Mouse (Mus musculus): Measurements from ENCODE around the gene Pde9a. TPM values are rescaled to one million over a fixed set of nuclear protein-coding genes. Genes with fewer than 3 reads are reported as not detected.

Pde9a gene
- polyA plus RNA-seq, 1 experiment from 2014 or later, result 34.9 TPM

DNA sequence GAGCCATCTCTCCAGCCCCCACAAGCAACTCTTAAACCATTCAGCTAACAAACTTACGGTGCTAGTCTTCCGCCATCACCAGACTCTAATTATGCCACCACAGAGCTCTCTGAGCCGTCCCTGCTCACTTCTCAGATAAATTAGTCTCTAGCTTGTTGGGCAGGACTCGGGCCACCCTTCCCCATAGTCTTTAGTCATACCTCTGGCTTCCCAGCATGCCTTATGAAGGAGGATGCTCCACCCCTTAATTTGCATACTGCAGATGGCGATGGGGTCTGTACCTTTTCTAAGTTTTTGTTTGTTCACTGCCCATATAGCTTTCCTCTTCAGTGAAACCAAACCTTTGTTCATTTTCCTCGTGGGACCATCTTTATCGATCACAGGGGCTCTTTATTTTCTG is 92.6 kb downstream of the Pde9a start:
- Histone ChIP-seq H3K27me3 (ENCODE audit: insufficient read depth, low read length) (no peaks in the 10 kb centered on the region), H3K4me2 (replicated peaks; ENCODE audit: low read depth, low read length) (no peak overlapping the region), H3K27ac (ENCODE audit: low read length) (no peak overlapping the region), H3K9ac (replicated peaks; ENCODE audit: low read length) (no peak overlapping the region), H3K4me1 (ENCODE audit: insufficient read depth, low read length) (no peaks in the 10 kb centered on the region; the same call in 1 of the 2 replicates), H3K36me3 (ENCODE audit: insufficient read depth, low read length) (no peaks in the 10 kb centered on the region), H3K9me3 (ENCODE audit: low read length) (no peaks in the 10 kb centered on the region), H3K4me3 (ENCODE audit: low read length) (no peak overlapping the region)
- 81% methylated on average over 7 of the region's 7 CpGs for WGBS
- ATAC-seq (ENCODE audit: low FRiP score, low TSS enrichment), result no peak

DNA sequence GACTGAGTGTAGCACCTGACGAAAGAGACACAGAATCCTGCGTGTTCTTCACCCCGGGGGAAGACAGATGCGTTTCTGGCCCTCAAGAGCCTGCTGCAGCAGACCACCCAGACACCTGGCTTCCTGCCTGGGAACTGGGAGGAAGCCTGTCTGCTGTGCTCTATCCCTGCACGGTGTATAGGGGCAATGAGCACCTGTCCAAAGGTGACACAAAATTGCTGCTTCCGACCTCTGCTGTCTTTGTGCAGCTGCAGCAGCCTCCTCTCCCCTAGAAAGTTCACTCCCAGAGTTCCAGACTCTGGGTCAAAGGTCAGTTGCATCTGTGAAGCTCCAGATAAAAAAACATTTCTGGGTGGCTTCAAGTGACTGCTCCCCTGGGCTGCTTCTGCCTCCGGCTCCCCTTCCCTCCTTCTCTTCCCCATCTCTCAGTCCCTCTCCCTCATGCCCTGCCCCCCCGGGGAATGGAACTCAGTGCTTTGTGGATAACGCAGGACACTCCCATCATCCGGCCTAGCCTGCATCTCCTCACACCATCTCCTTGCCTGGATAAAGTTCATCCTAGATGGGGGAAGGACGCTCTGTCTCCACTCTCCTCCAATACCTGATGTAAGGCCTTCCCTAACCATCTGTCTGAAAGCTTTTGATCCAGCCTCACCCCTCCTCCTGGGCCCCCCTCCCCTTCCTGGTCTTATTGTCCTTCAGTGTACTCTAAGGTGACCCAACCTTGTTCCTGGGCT is 93.3 kb downstream of the Pde9a start:
- H3K4me3 ChIP-seq (ENCODE audit: low read length), result no peak overlapping the region
- no peaks in the 10 kb centered on the region; the same call in 1 of the 2 replicates for H3K4me1 ChIP-seq (ENCODE audit: insufficient read depth, low read length)
- 45% methylated on average over 11 of the region's 11 CpGs for WGBS
- H3K27ac ChIP-seq (ENCODE audit: low read length), result no peak overlapping the region
- no peaks in the 10 kb centered on the region for H3K27me3 ChIP-seq (ENCODE audit: insufficient read depth, low read length)
- no peaks in the 10 kb centered on the region for H3K9me3 ChIP-seq (ENCODE audit: low read length)
- ATAC-seq (ENCODE audit: low FRiP score, low TSS enrichment), result no peak
- H3K36me3 ChIP-seq (ENCODE audit: insufficient read depth, low read length), result no peaks in the 10 kb centered on the region
- H3K9ac ChIP-seq (replicated peaks; ENCODE audit: low read length), result no peak overlapping the region
- no peak overlapping the region for H3K4me2 ChIP-seq (replicated peaks; ENCODE audit: low read depth, low read length)

DNA sequence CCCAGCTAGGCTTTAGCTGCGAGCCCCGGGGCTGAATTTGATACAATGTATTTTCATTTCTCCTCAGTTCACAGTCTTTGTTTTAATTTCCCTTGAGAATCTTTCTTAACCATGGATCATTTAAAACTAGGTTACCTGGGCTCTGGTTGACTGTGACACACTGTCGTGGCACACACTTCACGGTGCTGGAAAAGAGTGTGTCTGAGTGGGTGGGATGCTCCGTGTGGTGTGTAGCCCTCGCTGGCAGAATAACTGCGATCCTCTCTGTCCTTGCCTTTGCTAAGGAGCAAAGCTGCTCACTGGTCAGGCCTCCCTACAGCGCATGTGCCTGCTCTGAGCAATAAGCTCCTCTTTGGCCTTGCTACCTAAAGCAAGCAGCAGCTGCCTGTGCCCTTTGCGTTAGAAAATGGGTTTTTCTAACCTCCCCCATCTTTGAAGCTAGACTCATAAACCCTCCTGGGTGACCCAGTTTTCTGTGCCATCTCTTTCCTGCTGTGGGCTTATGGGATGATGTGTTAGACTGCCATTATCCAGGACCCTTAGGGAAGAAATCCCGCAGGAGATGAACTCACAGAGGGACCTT is 100.7 kb downstream of the Pde9a start:
- H3K4me3 ChIP-seq (ENCODE audit: low read length), result no peak overlapping the region
- no peak for ATAC-seq (ENCODE audit: low FRiP score, low TSS enrichment)
- no peak overlapping the region for H3K4me2 ChIP-seq (replicated peaks; ENCODE audit: low read depth, low read length)
- peaks cover 3% of the 10 kb centered on the region; the same call in 1 of the 2 replicates for H3K4me1 ChIP-seq (ENCODE audit: insufficient read depth, low read length)
- H3K27me3 ChIP-seq (ENCODE audit: insufficient read depth, low read length), result no peaks in the 10 kb centered on the region
- H3K36me3 ChIP-seq (ENCODE audit: insufficient read depth, low read length), result no peaks in the 10 kb centered on the region
- H3K27ac ChIP-seq (ENCODE audit: low read length), result no peak overlapping the region
- 68% methylated on average over 10 of the region's 10 CpGs for WGBS
- no peak overlapping the region for H3K9ac ChIP-seq (replicated peaks; ENCODE audit: low read length)
- H3K9me3 ChIP-seq (ENCODE audit: low read length), result no peaks in the 10 kb centered on the region

DNA sequence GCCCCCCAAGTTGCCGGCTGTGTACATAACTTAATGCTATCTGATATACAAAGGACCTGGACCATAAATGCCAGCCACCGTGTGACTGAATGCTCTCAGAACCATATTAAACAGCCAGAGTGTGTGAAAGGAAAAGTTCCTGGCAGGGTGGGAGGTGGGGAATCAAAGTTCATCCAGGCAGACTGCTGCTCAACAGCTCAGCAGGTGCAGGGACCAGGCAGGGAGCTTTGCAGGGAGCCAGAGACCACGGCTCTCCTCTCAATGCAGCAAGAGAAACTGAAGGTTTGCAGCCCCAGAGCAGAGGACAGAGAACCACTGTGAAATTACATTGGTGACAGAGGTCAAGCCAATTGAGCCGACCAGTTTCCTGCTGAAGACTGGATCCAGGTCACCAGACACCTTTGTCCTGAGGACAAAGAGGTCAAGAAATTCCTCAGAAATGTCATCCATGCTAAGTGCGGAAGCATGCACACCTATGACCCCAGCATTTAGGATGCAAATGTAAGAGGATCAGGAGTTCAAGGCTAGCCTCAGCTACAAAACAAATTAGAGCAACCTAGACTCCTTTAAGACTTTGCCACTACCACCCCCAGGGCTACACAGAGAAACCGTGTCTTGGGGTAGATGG is 101.5 kb downstream of the Pde9a start:
- Histone ChIP-seq H3K4me2 (replicated peaks; ENCODE audit: low read depth, low read length) (no peak overlapping the region), H3K27me3 (ENCODE audit: insufficient read depth, low read length) (no peaks in the 10 kb centered on the region), H3K9me3 (ENCODE audit: low read length) (no peaks in the 10 kb centered on the region), H3K9ac (replicated peaks; ENCODE audit: low read length) (no peak overlapping the region), H3K36me3 (ENCODE audit: insufficient read depth, low read length) (no peaks in the 10 kb centered on the region), H3K4me3 (ENCODE audit: low read length) (no peak overlapping the region), H3K4me1 (ENCODE audit: insufficient read depth, low read length) (peaks cover 3% of the 10 kb centered on the region; the same call in 1 of the 2 replicates), H3K27ac (ENCODE audit: low read length) (no peak overlapping the region)
- ATAC-seq (ENCODE audit: low FRiP score, low TSS enrichment), result 0 out of 2 replicates have a peak, but pooled peaks have one; percentile 31
- WGBS, result 29% methylated on average over 6 of the region's 6 CpGs

DNA sequence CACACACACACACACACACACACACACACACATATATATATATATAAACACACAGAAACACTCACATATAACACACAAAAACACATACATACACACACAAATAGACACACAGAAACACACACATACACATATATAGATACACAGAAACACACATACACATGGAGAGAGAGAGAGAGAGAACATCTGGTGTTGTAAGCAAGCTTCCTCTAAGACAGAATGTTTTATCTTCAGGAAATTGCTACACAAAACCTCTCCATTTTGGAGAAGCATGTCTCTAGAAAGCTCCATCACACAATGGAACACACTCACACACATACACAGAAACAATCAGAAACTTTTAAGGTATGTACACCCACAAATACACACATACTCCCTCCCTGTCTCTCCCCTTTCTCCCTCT is 105.3 kb downstream of the Pde9a start:
- Histone ChIP-seq H3K27ac (ENCODE audit: low read length) (no peak overlapping the region), H3K27me3 (ENCODE audit: insufficient read depth, low read length) (no peaks in the 10 kb centered on the region), H3K9me3 (ENCODE audit: low read length) (no peaks in the 10 kb centered on the region), H3K4me1 (ENCODE audit: insufficient read depth, low read length) (0 out of 2 replicates have a peak, but pooled peaks cover 3% of the 10 kb centered on the region), H3K4me3 (ENCODE audit: low read length) (no peak overlapping the region), H3K9ac (replicated peaks; ENCODE audit: low read length) (no peak overlapping the region), H3K4me2 (replicated peaks; ENCODE audit: low read depth, low read length) (no peak overlapping the region), H3K36me3 (ENCODE audit: insufficient read depth, low read length) (peaks cover 16% of the 10 kb centered on the region)
- no peak for ATAC-seq (ENCODE audit: low FRiP score, low TSS enrichment)

DNA sequence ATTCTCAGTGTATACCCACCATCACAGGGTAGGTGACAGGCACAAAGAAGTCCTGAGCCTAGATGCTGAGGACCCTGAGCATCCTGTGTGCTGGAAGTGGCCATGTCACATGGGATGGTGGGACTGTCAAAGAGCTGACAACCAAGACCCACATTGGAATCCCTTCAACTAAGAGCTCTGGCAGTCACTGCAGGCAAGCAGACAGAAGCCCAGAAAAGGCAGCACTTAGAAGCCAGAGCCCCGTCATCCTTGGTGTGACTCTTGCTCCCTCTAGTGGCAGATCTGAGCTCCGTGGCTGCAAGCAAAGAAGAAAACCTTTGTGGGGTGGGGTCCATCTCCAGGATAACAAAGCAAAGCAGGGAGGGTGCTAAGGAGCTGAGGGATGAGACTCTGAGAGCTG is 106.4 kb downstream of the Pde9a start:
- no peak overlapping the region for H3K27ac ChIP-seq (ENCODE audit: low read length)
- no peak overlapping the region for H3K4me2 ChIP-seq (replicated peaks; ENCODE audit: low read depth, low read length)
- peaks cover 23% of the 10 kb centered on the region for H3K36me3 ChIP-seq (ENCODE audit: insufficient read depth, low read length)
- H3K4me3 ChIP-seq (ENCODE audit: low read length), result no peak overlapping the region
- H3K4me1 ChIP-seq (ENCODE audit: insufficient read depth, low read length), result no peaks in the 10 kb centered on the region
- no peaks in the 10 kb centered on the region for H3K9me3 ChIP-seq (ENCODE audit: low read length)
- H3K27me3 ChIP-seq (ENCODE audit: insufficient read depth, low read length), result no peaks in the 10 kb centered on the region
- peak; percentile 39; the same call in 1 of the 2 replicates for ATAC-seq (ENCODE audit: low FRiP score, low TSS enrichment)
- no peak overlapping the region for H3K9ac ChIP-seq (replicated peaks; ENCODE audit: low read length)
- 0% methylated on average over 2 of the region's 2 CpGs for WGBS

DNA sequence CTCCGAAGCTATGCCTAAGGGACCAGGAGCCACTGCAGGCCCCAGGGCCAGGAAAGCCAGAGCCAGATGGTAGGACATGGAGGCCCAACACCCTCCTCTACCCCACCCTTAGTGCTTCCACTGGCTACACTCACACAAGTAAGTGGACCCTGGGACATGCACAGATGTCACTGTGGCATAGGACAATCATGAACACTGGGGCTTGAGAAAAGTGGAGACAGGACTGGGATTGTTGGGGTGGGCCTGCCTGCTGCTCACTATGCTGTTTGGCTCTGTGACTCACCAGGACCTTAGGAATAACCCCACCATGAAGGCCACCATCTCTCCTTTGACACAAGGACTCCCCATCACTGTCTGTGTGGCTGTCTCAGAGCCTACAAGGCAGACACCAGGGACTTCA is 109.0 kb downstream of the Pde9a start:
- no peak overlapping the region for H3K4me3 ChIP-seq (ENCODE audit: low read length)
- H3K9ac ChIP-seq (replicated peaks; ENCODE audit: low read length), result no peak overlapping the region
- H3K36me3 ChIP-seq (ENCODE audit: insufficient read depth, low read length), result peaks cover 48% of the 10 kb centered on the region
- H3K9me3 ChIP-seq (ENCODE audit: low read length), result no peaks in the 10 kb centered on the region
- H3K27ac ChIP-seq (ENCODE audit: low read length), result no peak overlapping the region
- no peak for ATAC-seq (ENCODE audit: low FRiP score, low TSS enrichment)
- WGBS, result 83% methylated on average over 1 of the region's 1 CpGs
- H3K4me1 ChIP-seq (ENCODE audit: insufficient read depth, low read length), result no peaks in the 10 kb centered on the region
- H3K4me2 ChIP-seq (replicated peaks; ENCODE audit: low read depth, low read length), result no peak overlapping the region
- no peaks in the 10 kb centered on the region for H3K27me3 ChIP-seq (ENCODE audit: insufficient read depth, low read length)

DNA sequence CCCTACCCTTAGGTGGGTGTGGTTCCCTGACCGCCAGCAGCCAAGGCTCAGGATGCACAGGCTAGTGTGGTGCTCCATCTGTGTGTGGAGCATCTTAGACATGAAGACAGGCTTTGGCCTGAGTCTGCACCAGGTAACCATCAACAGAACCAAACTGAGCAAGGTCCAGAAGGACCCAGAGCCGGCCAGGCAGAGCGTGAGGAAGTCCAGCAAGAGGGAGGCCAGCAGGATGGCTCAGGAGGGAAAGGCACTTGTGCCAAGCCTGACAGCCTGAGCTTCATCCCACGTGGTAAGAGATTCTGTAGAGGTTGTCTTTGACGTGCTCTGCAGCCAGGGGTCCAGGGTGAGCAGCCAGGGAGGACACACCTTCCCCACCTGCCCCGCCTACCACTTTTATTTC is 111.7 kb downstream of the Pde9a start:
- 82% methylated on average over 6 of the region's 6 CpGs for WGBS
- no peak overlapping the region for H3K4me3 ChIP-seq (ENCODE audit: low read length)
- H3K36me3 ChIP-seq (ENCODE audit: insufficient read depth, low read length), result peaks cover 70% of the 10 kb centered on the region
- no peaks in the 10 kb centered on the region for H3K9me3 ChIP-seq (ENCODE audit: low read length)
- no peak overlapping the region for H3K9ac ChIP-seq (replicated peaks; ENCODE audit: low read length)
- no peaks in the 10 kb centered on the region for H3K4me1 ChIP-seq (ENCODE audit: insufficient read depth, low read length)
- no peak for ATAC-seq (ENCODE audit: low FRiP score, low TSS enrichment)
- no peak overlapping the region for H3K4me2 ChIP-seq (replicated peaks; ENCODE audit: low read depth, low read length)
- no peak overlapping the region for H3K27ac ChIP-seq (ENCODE audit: low read length)
- no peaks in the 10 kb centered on the region for H3K27me3 ChIP-seq (ENCODE audit: insufficient read depth, low read length)

DNA sequence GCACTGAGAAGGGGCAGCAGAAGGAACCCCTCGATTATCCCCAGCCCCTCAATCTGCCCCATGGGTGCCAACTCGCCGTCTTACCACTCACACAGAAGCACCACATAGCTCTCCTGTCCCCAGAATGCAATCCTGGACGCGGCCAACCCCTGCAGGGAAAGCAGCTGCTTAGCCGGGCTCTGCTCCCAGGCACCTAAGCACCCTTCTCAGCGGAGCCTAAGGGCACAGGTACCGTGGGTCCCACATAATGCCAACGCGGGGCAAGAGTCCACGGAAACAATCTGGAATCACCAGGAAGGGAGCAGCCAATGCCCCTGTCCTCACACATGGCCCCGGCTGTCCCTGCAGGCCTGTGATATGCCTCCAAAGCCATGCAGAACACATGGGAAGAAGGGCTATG is 113.7 kb downstream of the Pde9a start:
- Histone ChIP-seq H3K9me3 (ENCODE audit: low read length) (no peaks in the 10 kb centered on the region), H3K27ac (ENCODE audit: low read length) (no peak overlapping the region), H3K4me1 (ENCODE audit: insufficient read depth, low read length) (peaks cover 9% of the 10 kb centered on the region), H3K36me3 (ENCODE audit: insufficient read depth, low read length) (peaks cover 89% of the 10 kb centered on the region), H3K9ac (replicated peaks; ENCODE audit: low read length) (no peak overlapping the region), H3K4me3 (ENCODE audit: low read length) (no peak overlapping the region), H3K27me3 (ENCODE audit: insufficient read depth, low read length) (no peaks in the 10 kb centered on the region), H3K4me2 (replicated peaks; ENCODE audit: low read depth, low read length) (no peak overlapping the region)
- 94% methylated on average over 12 of the region's 12 CpGs for WGBS
- ATAC-seq (ENCODE audit: low FRiP score, low TSS enrichment), result no peak

DNA sequence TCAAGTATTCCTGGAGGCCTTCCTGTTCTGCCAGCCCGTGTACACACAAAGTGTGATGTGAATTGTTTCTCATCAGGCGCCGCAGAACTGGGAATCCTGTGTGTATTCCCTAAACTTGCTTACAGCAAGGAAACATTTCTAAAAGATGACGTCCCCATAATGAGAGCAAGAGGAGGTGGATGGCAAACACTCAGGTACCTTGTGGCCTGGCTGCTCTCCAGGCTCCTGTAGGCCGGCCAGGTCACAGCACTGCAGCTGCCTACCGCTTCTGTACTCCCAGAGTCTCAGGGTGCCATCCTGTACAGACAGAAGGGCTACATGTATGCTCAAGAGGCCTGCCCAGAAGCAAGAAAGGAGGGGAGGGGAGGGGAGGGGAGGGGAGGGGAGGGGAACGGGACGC is 114.4 kb downstream of the Pde9a start:
- peaks cover 16% of the 10 kb centered on the region for H3K4me1 ChIP-seq (ENCODE audit: insufficient read depth, low read length)
- H3K4me3 ChIP-seq (ENCODE audit: low read length), result no peak overlapping the region
- WGBS, result 89% methylated on average over 8 of the region's 8 CpGs
- H3K27ac ChIP-seq (ENCODE audit: low read length), result no peak overlapping the region
- no peak overlapping the region for H3K9ac ChIP-seq (replicated peaks; ENCODE audit: low read length)
- H3K36me3 ChIP-seq (ENCODE audit: insufficient read depth, low read length), result peaks cover 85% of the 10 kb centered on the region
- no peaks in the 10 kb centered on the region for H3K9me3 ChIP-seq (ENCODE audit: low read length)
- no peak for ATAC-seq (ENCODE audit: low FRiP score, low TSS enrichment)
- H3K27me3 ChIP-seq (ENCODE audit: insufficient read depth, low read length), result no peaks in the 10 kb centered on the region
- no peak overlapping the region for H3K4me2 ChIP-seq (replicated peaks; ENCODE audit: low read depth, low read length)

Data from kidney, embryonic 16.5 days (tissue).